Mouse (Mus musculus): ENCODE measurements at regions not wholly inside any gene's neighbourhood (a gene's known extent, or its start where the extent isn't known, plus 50 kb on each side); places are given as distances from the start of the nearest gene placed in this dataset.
"Not testable (repeated sequence)": the region's sequence is repeated elsewhere in the genome, so short reads cannot be mapped to it uniquely, and the experiment has no call there.

- WGBS: 69% methylated on average over 2 of the region's 2 CpGs
- not testable (repeated sequence) for H3K27me3 ChIP-seq (ENCODE audit: control insufficient read depth, insufficient read depth, low read length); H3K36me3 ChIP-seq (ENCODE audit: control insufficient read depth, insufficient read depth, low read length); H3K4me1 ChIP-seq (ENCODE audit: control insufficient read depth, insufficient read depth, insufficient read length, low read length); H3K4me3 ChIP-seq (ENCODE audit: low read depth, low read length); H3K27ac ChIP-seq (ENCODE audit: insufficient read depth, low read depth, low read length)
These were observed 1137.7 kb upstream of the Zfp386 start for GRCm38 (mm10) chr12:114909799-114910198.

- H3K27me3 ChIP-seq (ENCODE audit: control insufficient read depth, insufficient read depth, low read length); H3K27ac ChIP-seq (ENCODE audit: insufficient read depth, low read depth, low read length); H3K36me3 ChIP-seq (ENCODE audit: control insufficient read depth, insufficient read depth, low read length); H3K4me3 ChIP-seq (ENCODE audit: low read depth, low read length); H3K4me1 ChIP-seq (ENCODE audit: control insufficient read depth, insufficient read depth, insufficient read length, low read length): not testable (repeated sequence)
These were observed 1133.1 kb upstream of the Zfp386 start for GRCm38 (mm10) chr12:114914406-114914805.

- no peak overlapping the region for H3K4me3 ChIP-seq (ENCODE audit: low read depth, low read length)
- no peaks in the 10 kb centered on the region for H3K27me3 ChIP-seq (ENCODE audit: control insufficient read depth, insufficient read depth, low read length)
- 70% methylated on average over 3 of the region's 3 CpGs for WGBS
- no peak overlapping the region for H3K27ac ChIP-seq (ENCODE audit: insufficient read depth, low read depth, low read length)
- no peaks in the 10 kb centered on the region for H3K36me3 ChIP-seq (ENCODE audit: control insufficient read depth, insufficient read depth, low read length)
- H3K4me1 ChIP-seq (ENCODE audit: control insufficient read depth, insufficient read depth, insufficient read length, low read length): no peaks in the 10 kb centered on the region
- TF ChIP-seq CTCF (IDR thresholded peaks at IDR 0.05; ENCODE audit: extremely low read depth, insufficient read length, insufficient replicate concordance, low read depth, low read length) (no peak), POLR2A (IDR thresholded peaks at IDR 0.05; ENCODE audit: low read depth, low read length) (no peak)
These were observed 1119.8 kb upstream of the Zfp386 start for GRCm38 (mm10) chr12:114927691-114928090.

- Histone ChIP-seq H3K27ac (ENCODE audit: insufficient read depth, low read depth, low read length) (no peak overlapping the region), H3K36me3 (ENCODE audit: control insufficient read depth, insufficient read depth, low read length) (no peaks in the 10 kb centered on the region), H3K4me3 (ENCODE audit: low read depth, low read length) (no peak overlapping the region), H3K4me1 (ENCODE audit: control insufficient read depth, insufficient read depth, insufficient read length, low read length) (no peaks in the 10 kb centered on the region), H3K27me3 (ENCODE audit: control insufficient read depth, insufficient read depth, low read length) (no peaks in the 10 kb centered on the region)
- WGBS: 77% methylated on average over 3 of the region's 3 CpGs
- TF ChIP-seq CTCF (IDR thresholded peaks at IDR 0.05; ENCODE audit: extremely low read depth, insufficient read length, insufficient replicate concordance, low read depth, low read length) (no peak), POLR2A (IDR thresholded peaks at IDR 0.05; ENCODE audit: low read depth, low read length) (no peak)
These were observed 1115.4 kb upstream of the Zfp386 start for GRCm38 (mm10) chr12:114932158-114932557.

GRCm38 (mm10) chr12:114932669-114933068 is 1114.9 kb upstream of the Zfp386 start:
- 68% methylated on average over 2 of the region's 2 CpGs for WGBS

GRCm38 (mm10) chr12:114936865-114937264 is 1110.7 kb upstream of the Zfp386 start:
- not testable (repeated sequence) for H3K27ac ChIP-seq (ENCODE audit: insufficient read depth, low read depth, low read length); H3K27me3 ChIP-seq (ENCODE audit: control insufficient read depth, insufficient read depth, low read length); H3K36me3 ChIP-seq (ENCODE audit: control insufficient read depth, insufficient read depth, low read length); H3K4me3 ChIP-seq (ENCODE audit: low read depth, low read length); H3K4me1 ChIP-seq (ENCODE audit: control insufficient read depth, insufficient read depth, insufficient read length, low read length)

More at GRCm38 (mm10) chr12:114932669-114933068, 1114.9 kb upstream of the Zfp386 start:
- Histone ChIP-seq H3K36me3 (ENCODE audit: control insufficient read depth, insufficient read depth, low read length) (no peaks in the 10 kb centered on the region), H3K27me3 (ENCODE audit: control insufficient read depth, insufficient read depth, low read length) (no peaks in the 10 kb centered on the region), H3K27ac (ENCODE audit: insufficient read depth, low read depth, low read length) (no peak overlapping the region), H3K4me3 (ENCODE audit: low read depth, low read length) (no peak overlapping the region), H3K4me1 (ENCODE audit: control insufficient read depth, insufficient read depth, insufficient read length, low read length) (no peaks in the 10 kb centered on the region)
- no peak for TF ChIP-seq POLR2A (IDR thresholded peaks at IDR 0.05; ENCODE audit: low read depth, low read length)
- TF ChIP-seq CTCF (IDR thresholded peaks at IDR 0.05; ENCODE audit: extremely low read depth, insufficient read length, insufficient replicate concordance, low read depth, low read length): no peak

GRCm38 (mm10) chr12:114939576-114939975 is 1107.9 kb upstream of the Zfp386 start:
- H3K27me3 ChIP-seq (ENCODE audit: control insufficient read depth, insufficient read depth, low read length): no peaks in the 10 kb centered on the region
- no peaks in the 10 kb centered on the region for H3K4me1 ChIP-seq (ENCODE audit: control insufficient read depth, insufficient read depth, insufficient read length, low read length)
- H3K4me3 ChIP-seq (ENCODE audit: low read depth, low read length): no peak overlapping the region
- H3K27ac ChIP-seq (ENCODE audit: insufficient read depth, low read depth, low read length): no peak overlapping the region
- no peaks in the 10 kb centered on the region for H3K36me3 ChIP-seq (ENCODE audit: control insufficient read depth, insufficient read depth, low read length)
- no peak for TF ChIP-seq CTCF (IDR thresholded peaks at IDR 0.05; ENCODE audit: extremely low read depth, insufficient read length, insufficient replicate concordance, low read depth, low read length)
- TF ChIP-seq POLR2A (IDR thresholded peaks at IDR 0.05; ENCODE audit: low read depth, low read length): no peak

GRCm38 (mm10) chr12:114962105-114962504 is 1085.4 kb upstream of the Zfp386 start:
- 62% methylated on average over 1 of the region's 1 CpGs for WGBS
- H3K27ac ChIP-seq (ENCODE audit: insufficient read depth, low read depth, low read length): no peak overlapping the region
- no peaks in the 10 kb centered on the region for H3K4me1 ChIP-seq (ENCODE audit: control insufficient read depth, insufficient read depth, insufficient read length, low read length)
- no peak overlapping the region for H3K4me3 ChIP-seq (ENCODE audit: low read depth, low read length)
- H3K27me3 ChIP-seq (ENCODE audit: control insufficient read depth, insufficient read depth, low read length): no peaks in the 10 kb centered on the region
- TF ChIP-seq POLR2A (IDR thresholded peaks at IDR 0.05; ENCODE audit: low read depth, low read length) (no peak), CTCF (IDR thresholded peaks at IDR 0.05; ENCODE audit: extremely low read depth, insufficient read length, insufficient replicate concordance, low read depth, low read length) (no peak)
- no peaks in the 10 kb centered on the region for H3K36me3 ChIP-seq (ENCODE audit: control insufficient read depth, insufficient read depth, low read length)

- 93% methylated on average over 1 of the region's 1 CpGs for WGBS
These were observed 1083.3 kb upstream of the Zfp386 start for GRCm38 (mm10) chr12:114964251-114964650.

More at GRCm38 (mm10) chr12:114964251-114964650, 1083.3 kb upstream of the Zfp386 start:
- not testable (repeated sequence) for H3K4me1 ChIP-seq (ENCODE audit: control insufficient read depth, insufficient read depth, insufficient read length, low read length); H3K27me3 ChIP-seq (ENCODE audit: control insufficient read depth, insufficient read depth, low read length); H3K27ac ChIP-seq (ENCODE audit: insufficient read depth, low read depth, low read length); H3K36me3 ChIP-seq (ENCODE audit: control insufficient read depth, insufficient read depth, low read length); H3K4me3 ChIP-seq (ENCODE audit: low read depth, low read length)
